Mouse (Mus musculus) urinary bladder, postnatal 36 days (tissue): Measurements from ENCODE around the gene Fam76b.
A peak's percentile ranks its signal among the peaks of the same experiment; 100 is the strongest.
"Not testable (repeated sequence)": the region's sequence is repeated elsewhere in the genome, so short reads cannot be mapped to it uniquely, and the experiment has no call there.

Experiments used
- DNase-seq, 2 experiments: peaks; one replicate each; pipeline ENCODE4 v3.0.0; 2022; ENCODE audit warnings: low spot score in 2 of 2, mixed read lengths in 1 of 2

Fam76b gene

DNA sequence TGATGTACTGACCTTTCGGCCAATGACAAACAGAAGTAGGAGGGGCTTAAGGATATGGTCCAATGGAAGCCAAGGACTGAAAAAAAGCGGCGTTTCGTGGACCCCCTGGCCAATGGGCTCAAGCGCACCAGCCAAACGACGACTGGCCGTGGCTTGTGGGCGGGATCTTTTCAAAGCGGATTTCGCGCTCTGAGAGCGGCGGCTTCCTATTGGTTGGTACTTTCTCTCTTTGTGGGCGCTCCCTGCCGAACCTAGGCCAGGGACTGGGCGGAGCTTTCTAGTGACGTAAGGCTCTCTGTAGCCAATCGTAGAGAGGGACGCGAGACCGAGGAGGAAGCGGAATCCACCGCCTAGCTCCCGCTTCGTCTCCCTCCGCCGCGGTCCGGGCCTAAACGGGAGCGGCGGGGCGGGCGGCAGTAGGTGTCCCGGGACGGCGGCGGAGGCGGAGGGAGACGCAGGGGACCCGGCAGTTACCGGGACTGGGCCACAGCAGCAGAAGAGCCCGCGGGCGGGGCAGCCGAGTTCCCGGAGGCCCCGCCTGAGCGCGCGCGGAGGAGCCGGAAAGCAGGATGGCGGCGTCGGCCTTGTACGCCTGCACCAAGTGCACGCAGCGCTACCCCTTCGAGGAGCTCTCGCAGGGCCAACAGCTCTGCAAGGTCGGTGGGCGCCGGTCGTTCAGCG is at the start of gene Fam76b:
TSS of gene Fam76b (plus strand) at position 311 of the 681 bp plus-strand sequence.
- DNase-seq: peak; percentile 100

DNA sequence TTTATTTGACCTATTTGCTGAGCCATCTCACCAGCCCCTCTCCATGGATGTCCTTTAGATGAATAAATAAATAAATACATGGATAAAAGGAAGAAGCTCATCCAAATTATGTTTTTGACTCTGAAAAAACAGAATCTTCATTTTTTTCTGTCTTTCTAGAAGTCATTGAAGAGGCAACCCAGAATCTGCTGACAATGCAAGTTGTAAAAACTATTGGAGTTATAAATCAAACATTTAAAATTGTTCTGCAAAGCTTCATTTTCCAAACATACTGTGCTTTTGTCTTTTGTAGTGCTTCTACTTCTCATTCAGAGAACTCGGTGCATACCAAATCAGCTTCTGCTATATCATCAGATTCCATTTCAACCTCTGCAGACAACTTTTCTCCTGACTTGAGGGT is 45.5 kb upstream of the Fam76b start:
- no peak for DNase-seq

DNA sequence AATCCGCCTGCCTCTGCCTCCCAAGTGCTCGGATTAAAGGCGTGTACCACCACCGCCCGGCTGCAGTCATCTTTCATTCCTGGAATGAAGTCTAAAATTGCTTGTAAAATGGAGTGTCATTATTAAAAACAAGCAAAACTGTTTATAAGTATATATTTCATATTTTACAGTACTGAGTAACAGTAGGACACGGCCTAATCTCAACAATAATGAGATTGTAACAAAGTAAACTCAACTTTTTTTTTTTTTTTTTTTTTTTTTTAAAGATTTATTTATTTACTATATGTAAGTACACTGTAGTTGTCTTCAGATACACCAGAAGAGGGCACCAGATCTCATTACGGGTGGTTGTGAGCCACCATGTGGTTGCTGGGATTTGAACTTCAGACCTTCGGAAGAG is 36.7 kb upstream of the Fam76b start:
- not testable (repeated sequence) for DNase-seq

DNA sequence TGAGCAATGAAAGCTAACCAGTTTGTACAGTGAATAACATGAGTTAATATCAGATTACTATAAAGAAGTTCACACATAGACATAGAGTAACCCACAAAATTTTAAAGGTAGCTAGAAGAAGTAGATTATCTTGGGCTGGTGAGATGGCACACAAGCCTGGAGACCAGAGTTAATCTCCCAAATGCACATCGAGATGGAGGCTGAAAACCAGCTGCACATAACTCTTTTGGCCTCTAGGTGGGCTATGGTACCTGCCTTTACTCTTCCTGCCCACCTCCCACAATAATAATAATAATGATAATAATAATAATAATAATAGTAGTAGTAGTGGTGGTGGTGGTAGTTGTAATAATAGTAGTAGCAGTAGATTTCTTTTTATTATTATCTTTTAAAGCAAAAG is 33.2 kb upstream of the Fam76b start:
- DNase-seq: no peak

DNA sequence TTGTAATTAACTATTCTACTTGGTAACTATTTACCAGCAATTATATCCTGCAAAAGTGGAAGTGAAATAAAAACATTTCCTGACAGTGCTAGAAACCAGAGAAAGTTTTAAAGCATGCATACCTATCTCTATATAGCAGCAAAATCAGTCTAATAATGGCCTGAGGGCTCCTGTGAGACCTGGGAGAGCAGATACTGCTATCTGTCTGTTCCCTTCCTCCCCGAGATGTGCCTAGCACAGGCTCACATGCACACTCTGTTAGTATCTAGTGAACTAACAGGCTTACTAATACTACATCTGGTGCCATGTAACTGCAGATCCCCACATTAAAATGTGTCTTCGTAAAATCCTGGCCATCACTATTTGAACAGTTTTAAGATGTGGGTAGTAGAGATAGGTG is 32.8 kb upstream of the Fam76b start:
- DNase-seq: no peak

DNA sequence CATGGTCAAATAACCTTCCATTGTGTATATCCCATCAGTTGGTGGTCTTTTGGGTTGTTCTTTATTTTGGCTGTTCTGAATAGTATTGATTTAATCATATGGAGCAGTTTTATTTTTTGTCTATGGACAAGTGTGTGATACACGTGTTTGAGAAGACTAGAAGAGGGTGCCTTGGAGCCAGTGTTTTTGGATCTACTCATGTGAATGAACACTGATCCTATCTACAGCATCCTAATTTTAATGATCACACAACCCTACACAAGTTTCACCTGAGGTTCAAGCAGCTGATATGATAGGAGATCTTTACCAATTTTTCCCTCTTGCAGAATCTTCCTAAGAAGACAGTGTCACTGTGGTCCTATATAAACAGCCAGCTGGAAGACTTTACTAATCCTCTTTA is 23.0 kb upstream of the Fam76b start:
- no peak for DNase-seq

DNA sequence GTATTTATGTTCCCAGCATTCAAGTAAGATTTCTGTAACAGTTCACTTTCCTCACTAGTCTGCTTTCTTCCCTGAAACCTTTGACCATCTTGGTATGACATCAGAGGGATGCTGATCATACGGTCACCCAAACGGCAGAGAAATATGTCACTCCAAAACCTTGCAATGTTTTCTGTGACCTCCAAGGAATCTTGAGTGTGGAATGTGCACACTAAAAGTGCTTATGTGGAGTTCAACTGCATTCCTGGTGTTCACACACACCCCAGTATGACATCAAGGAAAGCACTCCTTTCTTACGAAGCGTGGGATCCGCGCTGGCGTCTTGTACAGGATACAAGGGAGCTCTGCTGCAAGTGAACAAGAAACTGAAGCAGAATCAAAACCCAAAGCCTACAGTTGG is 20.7 kb upstream of the Fam76b start:
- no peak for DNase-seq

DNA sequence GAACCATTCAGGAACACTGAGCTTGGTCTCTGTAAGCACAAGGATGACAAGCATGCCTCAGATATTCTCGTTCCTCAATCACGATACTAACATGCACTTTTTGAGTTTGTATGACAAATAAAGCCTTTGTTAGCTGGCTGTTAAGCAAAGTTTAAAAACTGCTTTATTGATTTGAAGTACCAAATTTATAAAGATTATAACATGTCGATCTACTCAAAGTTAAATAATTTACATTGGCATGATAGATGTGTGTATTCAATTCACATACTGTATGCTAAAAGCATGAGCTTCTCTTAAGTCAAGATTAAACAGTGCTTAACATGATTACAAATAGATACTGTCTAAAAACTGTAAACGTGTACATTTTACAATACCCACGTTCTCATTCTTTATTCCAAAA is 19.9 kb upstream of the Fam76b start:
- DNase-seq: no peak

DNA sequence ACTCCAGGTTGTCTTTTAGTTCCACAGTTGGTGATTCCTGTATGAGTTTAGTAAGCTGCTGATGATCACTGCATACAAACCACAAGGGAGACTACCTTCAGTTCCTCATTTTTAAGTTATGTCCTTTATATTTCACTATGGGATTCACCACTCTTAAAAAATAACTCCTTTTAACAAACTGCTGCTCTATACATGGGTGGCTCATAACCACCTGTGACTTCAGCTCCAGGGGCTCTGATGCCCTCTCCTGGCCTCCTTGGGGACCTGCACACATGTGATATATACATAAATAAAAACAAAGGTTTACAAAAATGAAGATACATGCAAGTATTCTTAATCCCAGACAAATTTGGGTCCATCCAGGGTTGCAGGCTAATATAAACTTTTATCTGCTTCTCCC is 17.6 kb upstream of the Fam76b start:
- no peak for DNase-seq

DNA sequence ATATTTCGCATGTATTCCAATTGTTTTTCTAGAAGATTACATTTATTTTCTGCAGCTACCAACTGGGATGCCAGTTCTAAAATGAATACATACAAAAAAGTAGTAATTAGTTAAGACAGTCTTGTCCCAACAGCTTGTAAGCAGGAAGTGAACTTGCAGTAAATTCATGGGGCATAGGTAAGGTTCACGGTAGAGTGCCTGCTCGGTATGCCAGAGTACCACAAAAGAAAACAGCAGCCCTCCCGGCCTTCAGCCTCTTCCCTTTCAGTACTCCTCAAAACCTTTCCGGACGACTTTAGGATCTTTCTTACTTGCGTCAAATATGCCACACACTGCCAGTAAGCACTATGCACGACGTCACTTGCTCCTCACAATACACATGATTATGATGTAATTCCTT is 9.1 kb upstream of the Fam76b start:
- DNase-seq: no peak

DNA sequence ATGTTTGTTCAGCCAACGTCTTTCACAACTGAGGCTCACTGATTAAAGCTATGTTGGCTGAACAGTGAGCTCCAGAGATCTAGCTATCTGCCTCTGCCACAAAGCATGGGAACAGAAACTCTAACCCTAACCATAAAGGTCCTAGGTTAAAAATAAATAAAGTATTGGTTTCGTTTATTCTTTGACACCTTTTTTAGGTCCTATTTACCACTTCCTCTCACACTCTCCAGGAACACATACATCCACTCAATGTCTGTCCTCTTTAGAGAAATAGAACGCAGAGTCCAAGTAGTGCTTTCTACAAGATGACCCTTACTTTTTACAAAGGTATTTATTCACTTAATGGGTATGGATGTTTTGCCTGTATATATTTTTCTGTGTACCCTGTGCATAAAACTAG is 6.7 kb upstream of the Fam76b start:
- no peak for DNase-seq

DNA sequence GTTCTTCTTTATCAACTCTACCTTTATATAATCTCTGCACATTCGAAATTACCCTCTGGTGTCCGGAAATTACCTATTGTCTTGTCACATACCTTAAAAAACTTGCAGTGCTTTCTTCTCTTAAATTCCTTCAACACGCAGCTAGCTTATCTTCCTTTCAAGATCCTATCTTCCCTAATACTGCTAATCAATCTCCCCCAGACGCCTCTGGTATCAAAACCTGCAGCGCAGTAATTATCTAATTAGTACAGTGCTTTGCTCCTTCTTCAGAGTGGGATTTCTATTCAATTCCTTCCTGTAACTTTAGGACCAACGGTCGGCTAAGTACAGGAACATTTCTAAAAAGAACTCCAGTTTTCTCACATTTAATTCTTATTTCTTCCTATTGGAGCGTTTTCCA is 1.6 kb upstream of the Fam76b start:
- no peak for DNase-seq

DNA sequence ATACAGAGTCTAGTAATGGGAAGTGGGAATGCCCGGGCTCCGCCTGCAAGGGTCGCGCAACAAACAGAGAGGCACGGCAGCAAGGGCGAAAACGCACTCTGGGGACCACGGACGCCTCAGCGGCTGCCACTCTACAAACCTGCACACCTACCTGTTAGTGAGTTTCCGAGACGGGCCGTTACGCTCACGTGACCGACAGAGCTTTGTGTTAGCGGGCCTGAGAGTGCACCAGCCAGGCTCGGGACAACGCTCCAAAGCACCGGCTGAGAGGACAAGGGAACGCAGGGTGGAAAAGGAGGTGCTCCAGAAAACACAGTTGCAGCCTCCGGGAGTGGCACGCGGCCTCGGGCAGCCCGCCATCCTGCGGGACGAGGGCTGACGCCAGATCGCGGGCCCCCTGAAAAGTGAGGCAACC is 1.1 kb upstream of the Fam76b start:
- peak; percentile 60 for DNase-seq

DNA sequence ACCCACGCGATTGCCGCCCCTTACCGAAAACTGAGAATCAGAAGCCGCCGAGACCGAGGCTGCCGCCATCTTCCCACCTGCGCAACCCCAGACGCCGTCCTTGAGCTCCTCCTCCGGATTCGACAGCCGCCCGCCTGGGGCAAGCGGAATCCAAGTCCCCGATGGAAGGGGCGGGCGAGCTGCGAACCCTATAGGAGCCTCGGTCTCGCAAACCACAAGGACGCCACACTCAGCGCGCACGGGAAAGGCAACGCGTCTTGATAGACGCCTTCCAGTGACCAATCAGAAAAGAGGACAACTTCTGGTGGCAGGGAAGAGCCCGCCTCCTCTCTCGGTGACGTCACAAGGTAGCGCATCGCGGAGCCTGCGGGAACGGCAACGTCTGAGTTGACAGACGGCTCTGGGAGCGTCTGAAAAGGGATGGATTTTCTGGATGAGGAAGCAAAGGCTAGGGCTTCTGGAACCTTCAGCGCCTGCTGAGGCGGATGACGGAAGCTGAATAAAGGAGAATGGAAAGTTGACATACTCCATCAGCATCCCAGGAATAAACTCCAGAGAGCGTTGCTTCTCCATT is 597 bp upstream of the Fam76b start, which contains the start of gene Cep57:
TSS of gene Cep57 (minus strand) at position 276 of the 574 bp plus-strand sequence.
- peak; percentile 91 to 93 for DNase-seq

DNA sequence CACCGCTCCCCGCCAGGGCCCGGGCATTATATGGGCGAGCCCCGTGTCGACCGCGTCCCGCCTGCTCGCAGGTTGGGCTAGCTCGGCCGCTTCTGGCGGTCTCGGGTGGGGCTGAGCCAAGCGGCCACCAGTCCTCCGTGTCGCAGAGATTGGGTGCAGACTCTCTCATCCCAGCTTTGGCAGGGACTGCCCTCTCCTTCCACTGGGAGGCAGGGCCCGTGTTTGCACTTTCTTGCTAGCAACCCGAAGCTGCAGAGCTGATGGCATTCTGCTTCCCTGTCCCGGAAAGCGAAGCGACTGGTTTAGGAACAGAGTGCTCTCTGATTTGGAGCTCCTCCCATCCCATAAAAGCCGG is 548 bp downstream of the Fam76b start:
- no peak for DNase-seq

DNA sequence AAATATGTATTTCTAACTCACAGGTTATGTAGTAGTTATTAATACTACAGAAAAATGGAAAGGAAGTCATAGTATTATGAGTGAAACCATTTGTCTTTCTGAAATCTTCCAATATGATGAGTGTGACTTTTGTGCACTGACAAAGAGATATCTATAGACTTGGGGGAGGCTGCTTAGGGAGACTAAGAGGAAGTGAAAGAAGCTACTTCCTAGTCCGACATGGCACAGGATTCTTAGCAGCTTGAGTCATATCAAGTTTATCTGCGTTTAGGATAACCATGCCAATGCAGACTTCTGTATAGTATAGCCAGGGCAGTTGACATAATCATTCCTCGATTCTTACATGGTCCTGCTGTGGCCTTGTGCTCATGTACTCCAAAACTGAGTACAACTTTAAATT is 7.7 kb downstream of the Fam76b start:
- no peak for DNase-seq

DNA sequence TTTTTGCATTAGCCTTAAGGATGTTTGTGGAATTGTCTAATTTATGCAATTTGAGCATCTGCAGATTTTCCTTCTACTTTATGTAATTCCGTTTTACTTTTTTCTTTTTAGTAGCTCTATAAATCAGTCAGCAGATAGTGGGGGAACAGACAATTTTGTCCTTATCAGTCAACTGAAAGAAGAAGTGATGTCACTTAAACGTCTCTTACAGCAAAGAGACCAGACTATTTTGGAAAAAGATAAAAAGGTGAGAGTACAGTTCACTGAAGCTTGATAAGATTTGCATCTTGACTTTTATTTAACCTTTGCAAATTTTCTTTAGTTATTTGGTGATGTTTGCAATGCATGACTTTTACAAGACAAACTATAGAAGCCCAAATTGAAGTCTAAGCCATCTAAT is 9.2 kb downstream of the Fam76b start:
- DNase-seq: no peak

DNA sequence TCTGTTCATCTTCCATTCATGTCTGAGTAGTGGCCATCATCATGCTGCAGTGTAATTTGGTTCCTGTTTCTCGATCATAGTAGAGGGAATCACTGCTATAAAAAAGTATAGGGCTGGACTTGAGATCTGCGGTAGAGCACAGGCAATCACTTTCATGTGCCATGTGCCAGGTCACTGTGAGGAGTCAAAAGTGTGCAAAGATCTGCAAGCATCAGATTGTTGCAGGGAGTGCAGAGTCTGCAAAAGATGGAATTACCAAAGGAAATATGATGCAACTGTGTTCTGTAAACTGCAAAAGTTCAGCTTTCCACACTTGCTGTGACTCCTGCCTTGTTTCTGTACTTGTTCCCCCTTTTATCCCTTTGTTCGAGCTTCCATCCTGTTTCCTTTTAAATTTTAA is 20.1 kb downstream of the Fam76b start:
- no peak for DNase-seq

DNA sequence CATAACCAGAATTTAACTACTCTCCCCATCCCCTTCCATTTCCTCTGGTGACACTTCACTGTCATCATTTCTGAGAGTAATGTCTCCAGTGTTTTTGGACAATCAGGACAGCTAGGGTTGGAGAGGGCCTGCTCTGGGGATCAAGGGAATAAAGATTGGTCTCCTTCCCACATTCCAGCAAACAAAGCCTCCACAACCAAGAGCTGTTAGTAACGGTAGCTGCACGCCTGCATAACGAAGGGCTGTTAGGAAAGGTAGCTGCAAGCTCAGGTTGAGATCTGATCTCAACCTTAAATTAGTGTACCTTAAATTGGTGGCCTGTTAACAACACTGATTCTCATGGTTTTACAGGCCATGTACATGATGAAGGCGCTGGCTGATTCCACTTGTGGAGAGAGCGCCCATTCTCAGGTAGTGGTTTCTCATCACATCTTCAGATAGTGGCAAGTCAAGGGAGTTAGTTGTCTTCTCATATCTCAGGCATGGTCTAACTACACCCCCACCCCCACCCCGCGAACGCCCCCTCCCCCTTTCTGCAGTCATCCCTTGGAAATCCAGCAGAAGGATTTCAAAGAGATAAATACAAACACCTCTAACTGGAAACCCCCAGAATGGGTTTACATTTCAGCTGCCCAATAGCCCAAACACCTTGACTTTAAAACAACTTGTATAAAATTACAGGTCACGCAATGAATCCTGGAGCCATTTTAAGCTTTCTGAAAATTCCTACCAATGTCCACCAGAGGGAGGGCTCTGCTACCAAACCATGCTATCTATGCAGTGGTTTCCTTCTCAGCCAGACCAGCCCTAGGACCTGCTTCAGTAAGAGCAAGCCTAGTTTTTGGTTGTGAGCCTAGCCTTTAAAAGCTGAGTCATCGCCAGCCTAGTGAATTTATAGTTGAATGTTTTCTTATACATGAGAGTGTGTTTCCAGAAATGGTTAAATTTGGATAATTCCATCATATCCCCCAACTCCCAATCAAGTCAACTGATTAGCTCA is 21.3 kb downstream of the Fam76b start:
- DNase-seq: no peak

DNA sequence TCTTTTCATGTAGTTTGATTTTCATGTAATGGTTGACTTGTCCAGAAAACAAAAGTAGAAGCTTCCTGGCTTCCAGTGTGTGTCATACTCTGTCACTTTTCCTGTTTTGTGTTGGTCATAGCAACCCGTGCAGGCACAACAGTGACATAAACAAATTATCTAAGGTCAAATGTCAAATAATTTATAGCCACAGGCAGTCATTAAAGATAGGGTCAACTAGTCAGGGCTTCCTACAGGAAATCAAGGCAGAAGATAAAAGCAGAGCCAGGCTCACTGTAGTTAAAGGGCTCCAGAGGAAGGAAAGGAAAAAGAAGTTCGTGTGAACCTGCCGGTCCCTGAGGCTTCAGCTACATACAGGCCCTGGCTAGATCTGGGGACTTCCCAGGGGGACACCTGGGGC is 26.4 kb downstream of the Fam76b start:
- DNase-seq: no peak

DNA sequence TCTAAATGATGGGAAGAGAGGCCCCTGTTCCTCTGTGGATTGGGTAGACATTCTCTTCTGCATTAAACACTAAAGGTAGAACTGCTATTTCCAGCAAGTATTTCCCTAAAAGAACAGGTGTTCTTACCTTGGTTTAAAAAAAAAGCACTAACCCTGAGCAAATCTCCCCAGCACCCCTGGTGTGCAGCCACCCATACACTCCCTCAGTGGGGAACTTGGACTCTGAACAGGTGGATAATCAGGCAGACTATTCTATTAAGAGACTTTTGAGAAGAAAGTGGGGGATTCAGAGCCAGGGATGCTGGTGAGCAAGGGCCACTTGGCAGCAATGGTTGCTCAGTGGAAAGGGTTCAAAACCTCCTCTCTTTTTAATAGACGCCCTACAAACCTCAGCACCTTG is 28.7 kb downstream of the Fam76b start:
- DNase-seq: no peak

DNA sequence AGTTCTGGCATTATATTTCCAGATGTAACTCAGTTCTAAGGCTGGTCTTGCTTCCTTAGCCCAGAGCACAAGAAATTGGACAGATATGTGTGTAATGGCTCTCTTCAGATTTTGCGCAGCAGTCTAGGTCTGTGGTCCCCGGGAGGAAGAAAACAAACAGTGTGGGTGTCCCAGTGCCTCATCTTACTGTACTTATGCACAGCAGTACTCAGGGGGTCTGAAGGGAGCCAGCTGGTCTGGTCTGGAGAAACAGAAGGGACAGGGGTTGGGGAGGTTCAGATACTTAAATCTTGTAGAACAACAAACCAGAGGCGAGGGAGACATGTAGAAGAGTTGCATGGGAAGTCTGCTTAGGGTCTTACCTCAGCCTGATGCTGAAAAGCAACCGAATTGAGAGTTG is 29.3 kb downstream of the Fam76b start:
- DNase-seq: no peak

DNA sequence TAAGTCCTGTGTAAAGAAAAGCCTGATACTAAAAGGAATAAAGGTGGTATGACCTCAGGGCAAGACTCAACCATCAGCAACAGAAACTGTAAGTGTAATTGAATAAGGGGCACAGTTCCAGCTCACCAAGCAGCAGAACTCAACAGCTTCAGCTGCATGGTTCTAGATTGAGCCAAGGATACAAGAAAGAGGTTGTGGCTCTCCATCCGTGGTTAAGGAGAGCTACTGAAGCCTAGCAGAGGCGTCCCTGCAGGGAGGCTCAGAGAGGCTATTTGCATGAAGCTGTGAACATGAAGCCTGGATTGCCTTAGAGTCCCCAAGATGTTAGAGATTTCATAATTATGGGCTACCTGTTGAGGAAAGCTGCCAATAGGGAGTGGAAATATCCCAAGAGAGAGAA is 40.1 kb downstream of the Fam76b start:
- DNase-seq: no peak
